Mouse (Mus musculus): ENCODE results near the gene Oxct2a. TPM values are rescaled to one million over a fixed set of nuclear protein-coding genes. Genes with fewer than 3 reads are reported as not detected.

Gene Oxct2a
- polyA plus RNA-seq (2016; fragmentation: Nextera tagmentation; extraction: Ambion mirVana), result not detected in 2 replicates

DNA sequence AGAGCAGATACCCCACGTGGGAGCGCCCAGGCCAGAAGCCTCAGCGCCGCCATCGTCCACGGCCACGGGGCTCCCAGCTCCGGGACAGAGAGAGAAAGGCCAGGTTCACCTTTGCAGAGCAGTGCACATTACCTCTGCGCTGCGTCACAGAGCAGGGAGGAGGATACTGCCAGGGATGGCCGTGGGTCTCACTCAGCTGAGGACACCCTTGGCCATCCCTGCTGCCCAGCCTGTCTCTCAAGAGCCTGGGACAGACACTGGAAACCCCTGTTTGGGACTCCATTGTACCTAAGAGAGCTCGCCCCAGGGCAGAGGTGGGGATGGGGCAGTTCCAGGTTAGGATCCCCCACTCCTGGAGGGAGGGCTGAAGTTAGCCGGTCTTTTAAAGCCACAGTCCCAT is at the start of gene Oxct2a:
Gene Oxct2a (minus strand): TSS at position 101 of the 400 bp plus-strand sequence.
- no peak within 1 kb of the TSS for H3K9ac ChIP-seq (replicated peaks)
- peak within 1 kb of the TSS; percentile 54 for H3K4me2 ChIP-seq
- no peaks in the 10 kb centered on the region for H3K9me3 ChIP-seq
- H3K4me3 ChIP-seq (replicated peaks), result peak within 1 kb of the TSS; percentile 33
- 15% methylated on average over 13 of the region's 13 CpGs for WGBS
- H3K27me3 ChIP-seq, result peaks cover 30% of the 10 kb centered on the region
- H3K4me1 ChIP-seq (replicated peaks), result peaks cover 4% of the 10 kb centered on the region
- no peaks in the 10 kb centered on the region for H3K36me3 ChIP-seq
- no peak for ATAC-seq (ENCODE audit: insufficient number of reproducible peaks, insufficient read depth, low FRiP score, low TSS enrichment, low read depth)
- H3K27ac ChIP-seq, result no peak within 1 kb of the TSS

DNA sequence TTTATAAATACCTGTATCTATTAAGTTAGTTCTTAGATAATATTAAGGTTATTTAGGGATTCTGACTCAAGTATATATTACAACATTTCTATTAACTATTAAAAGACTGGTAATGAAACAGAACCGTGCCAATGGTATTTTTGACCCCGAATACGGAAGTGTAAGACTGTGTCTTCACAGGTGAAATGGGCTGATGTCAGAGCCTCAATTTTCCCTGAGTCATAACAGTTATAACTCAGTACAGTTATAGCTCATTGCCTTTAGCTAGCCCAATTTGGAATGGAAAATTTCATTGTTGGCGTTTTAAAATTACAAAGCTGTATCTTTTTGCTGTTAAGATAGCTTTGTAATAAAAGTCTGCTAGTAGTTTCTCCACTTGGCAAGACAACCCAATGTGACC is 40.1 kb upstream of the Oxct2a start:
- no peak for ATAC-seq (ENCODE audit: insufficient number of reproducible peaks, insufficient read depth, low FRiP score, low TSS enrichment, low read depth)
- no peaks in the 10 kb centered on the region for H3K9me3 ChIP-seq
- no peak overlapping the region for H3K4me3 ChIP-seq (replicated peaks)
- H3K4me2 ChIP-seq, result no peak overlapping the region
- no peaks in the 10 kb centered on the region for H3K27me3 ChIP-seq
- no peaks in the 10 kb centered on the region for H3K4me1 ChIP-seq (replicated peaks)
- no peak overlapping the region for H3K27ac ChIP-seq
- 97% methylated on average over 4 of the region's 4 CpGs for WGBS
- H3K9ac ChIP-seq (replicated peaks), result no peak overlapping the region
- peaks cover 91% of the 10 kb centered on the region for H3K36me3 ChIP-seq

DNA sequence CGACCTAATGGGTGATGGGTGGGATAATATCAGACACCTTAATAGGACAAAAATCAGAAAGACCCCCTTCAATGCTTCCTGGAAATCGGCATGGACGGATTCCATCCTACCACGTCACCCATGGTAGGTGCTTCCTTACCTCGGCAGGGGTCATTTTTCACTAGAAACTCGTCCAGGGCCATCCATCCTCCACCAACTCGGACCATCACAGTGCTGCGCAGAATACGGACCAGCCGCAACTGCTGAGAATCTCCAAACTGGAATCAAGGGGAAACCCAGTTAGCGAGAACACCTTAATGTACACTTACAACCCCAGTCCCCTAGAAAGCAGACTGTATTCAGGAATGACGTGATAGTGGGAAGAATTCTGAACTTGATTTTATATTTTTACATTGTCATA is 37.3 kb upstream of the Oxct2a start:
- H3K9me3 ChIP-seq, result no peaks in the 10 kb centered on the region
- no peak overlapping the region for H3K27ac ChIP-seq
- H3K36me3 ChIP-seq, result peaks cover 88% of the 10 kb centered on the region
- 94% methylated on average over 12 of the region's 12 CpGs for WGBS
- ATAC-seq (ENCODE audit: insufficient number of reproducible peaks, insufficient read depth, low FRiP score, low TSS enrichment, low read depth), result no peak
- no peak overlapping the region for H3K4me3 ChIP-seq (replicated peaks)
- no peak overlapping the region for H3K9ac ChIP-seq (replicated peaks)
- H3K27me3 ChIP-seq, result no peaks in the 10 kb centered on the region
- H3K4me2 ChIP-seq, result no peak overlapping the region
- H3K4me1 ChIP-seq (replicated peaks), result no peaks in the 10 kb centered on the region

DNA sequence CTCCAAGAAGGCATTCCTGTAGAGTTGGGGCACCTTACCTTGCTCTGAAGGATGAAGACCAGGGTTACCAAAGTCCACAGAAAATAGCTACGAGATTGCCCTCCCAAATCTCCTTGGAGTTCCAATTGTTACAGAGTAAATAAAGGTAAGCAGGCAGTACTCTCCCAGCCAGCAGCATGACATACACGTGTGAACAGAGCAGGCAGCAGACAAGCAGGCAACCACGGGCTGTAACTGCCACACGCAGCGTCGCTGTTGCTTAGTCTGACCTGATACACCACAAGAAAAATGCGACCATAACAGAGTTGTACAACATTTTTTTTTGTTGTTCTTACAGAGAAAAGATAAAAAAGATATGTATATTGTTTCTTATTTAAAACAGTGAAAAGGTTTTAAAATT is 35.2 kb upstream of the Oxct2a start:
- Histone ChIP-seq H3K4me1 (replicated peaks) (no peaks in the 10 kb centered on the region), H3K9ac (replicated peaks) (no peak overlapping the region), H3K27me3 (no peaks in the 10 kb centered on the region), H3K36me3 (peaks cover 89% of the 10 kb centered on the region), H3K27ac (no peak overlapping the region), H3K9me3 (no peaks in the 10 kb centered on the region), H3K4me2 (no peak overlapping the region), H3K4me3 (replicated peaks) (no peak overlapping the region)
- WGBS, result 93% methylated on average over 7 of the region's 7 CpGs
- ATAC-seq (ENCODE audit: insufficient number of reproducible peaks, insufficient read depth, low FRiP score, low TSS enrichment, low read depth), result no peak

GRCm38 (mm10) chr4:123355941-123356340 is 32.5 kb upstream of the Oxct2a start:
- H3K36me3 ChIP-seq, result peaks cover 90% of the 10 kb centered on the region
- no peak overlapping the region for H3K27ac ChIP-seq
- H3K4me3 ChIP-seq (replicated peaks), result no peak overlapping the region
- no peak overlapping the region for H3K4me2 ChIP-seq
- no peaks in the 10 kb centered on the region for H3K27me3 ChIP-seq
- 91% methylated on average over 8 of the region's 8 CpGs for WGBS
- no peaks in the 10 kb centered on the region for H3K4me1 ChIP-seq (replicated peaks)
- H3K9me3 ChIP-seq, result no peaks in the 10 kb centered on the region
- ATAC-seq (ENCODE audit: insufficient number of reproducible peaks, insufficient read depth, low FRiP score, low TSS enrichment, low read depth), result no peak
- H3K9ac ChIP-seq (replicated peaks), result no peak overlapping the region

- WGBS, result 86% methylated on average over 10 of the region's 10 CpGs
- Histone ChIP-seq H3K9ac (replicated peaks) (no peak overlapping the region), H3K27me3 (no peaks in the 10 kb centered on the region), H3K9me3 (no peaks in the 10 kb centered on the region), H3K4me3 (replicated peaks) (no peak overlapping the region), H3K4me2 (no peak overlapping the region), H3K36me3 (peaks cover 94% of the 10 kb centered on the region), H3K27ac (no peak overlapping the region; the same call in 1 of the 2 replicates), H3K4me1 (replicated peaks) (no peaks in the 10 kb centered on the region)
- ATAC-seq (ENCODE audit: insufficient number of reproducible peaks, insufficient read depth, low FRiP score, low TSS enrichment, low read depth), result no peak
Observed at GRCm38 (mm10) chr4:123353271-123353877, 29.9 kb upstream of the Oxct2a start.

DNA sequence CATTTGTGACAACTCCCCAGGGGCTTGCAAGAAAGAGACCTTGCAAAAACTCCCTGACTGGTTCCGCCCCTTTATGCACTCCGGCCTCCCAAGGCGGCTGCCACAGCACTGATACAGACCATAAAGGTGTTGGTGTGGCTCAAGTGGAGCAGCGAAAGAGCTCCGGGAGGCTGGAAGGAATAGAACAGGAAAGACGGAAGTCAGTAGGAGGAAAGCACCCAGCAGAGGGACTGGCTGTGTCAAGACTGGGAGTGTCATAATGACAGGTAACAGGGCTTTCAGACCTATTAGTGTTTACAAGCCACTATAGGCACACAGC is 20.0 kb upstream of the Oxct2a start:
- H3K4me1 ChIP-seq (replicated peaks), result peaks cover 15% of the 10 kb centered on the region
- H3K4me3 ChIP-seq (replicated peaks), result peak overlapping the region; percentile 53
- H3K27ac ChIP-seq, result no peak overlapping the region
- peak overlapping the region; percentile 45; the same call in 1 of the 2 replicates for H3K9ac ChIP-seq (replicated peaks)
- H3K4me2 ChIP-seq, result peak overlapping the region; percentile 88
- H3K27me3 ChIP-seq, result peaks cover 55% of the 10 kb centered on the region
- 4% methylated on average over 6 of the region's 6 CpGs for WGBS
- no peak for ATAC-seq (ENCODE audit: insufficient number of reproducible peaks, insufficient read depth, low FRiP score, low TSS enrichment, low read depth)
- no peaks in the 10 kb centered on the region for H3K9me3 ChIP-seq
- H3K36me3 ChIP-seq, result peaks cover 3% of the 10 kb centered on the region; the same call in 1 of the 2 replicates

DNA sequence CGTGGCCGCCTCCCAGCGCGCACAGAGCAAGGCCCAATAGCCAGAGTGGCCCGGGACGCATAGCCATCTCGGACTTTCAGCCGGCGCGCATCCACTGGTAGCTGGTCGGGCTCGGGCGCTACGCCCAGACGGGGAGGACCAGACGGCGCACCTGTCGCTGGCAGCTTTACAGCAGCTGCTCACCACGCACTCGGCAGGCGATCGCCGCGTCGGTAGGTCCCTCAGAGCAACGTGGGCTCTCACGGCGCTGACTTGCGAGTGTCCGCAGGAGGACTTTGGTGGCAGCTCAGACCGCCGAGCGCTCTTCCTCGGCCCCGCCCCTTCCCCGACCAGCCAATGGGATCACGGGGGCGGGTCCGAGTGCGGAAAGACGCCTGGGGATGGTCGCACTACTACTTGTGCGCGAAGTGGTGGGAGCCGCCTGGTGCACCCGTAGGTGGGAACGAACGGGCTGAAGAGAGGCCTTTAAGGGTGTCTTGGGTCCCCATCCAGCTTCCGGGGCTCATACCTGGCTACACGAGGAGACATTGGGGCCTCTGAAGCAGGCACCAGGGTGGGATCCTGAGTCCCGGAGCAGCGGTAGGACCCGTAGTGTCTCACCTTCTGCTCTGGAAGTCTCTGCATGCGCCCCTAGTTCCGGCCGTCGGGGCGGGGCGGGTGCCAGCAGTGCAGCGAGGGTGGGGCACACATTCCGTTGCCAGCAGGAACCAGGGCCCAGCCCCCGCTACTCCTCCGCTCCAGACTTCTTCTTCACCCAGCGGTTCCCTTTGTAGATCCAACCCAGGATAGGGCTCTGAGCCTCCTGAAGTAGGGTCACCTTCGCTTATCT is 19.4 kb upstream of the Oxct2a start, which contains the start of gene Bmp8a:
Gene Bmp8a (minus strand): TSS at position 611 of the 829 bp plus-strand sequence.
- peak; percentile 68 for ATAC-seq (ENCODE audit: insufficient number of reproducible peaks, insufficient read depth, low FRiP score, low TSS enrichment, low read depth)
- H3K27me3 ChIP-seq, result peaks cover 58% of the 10 kb centered on the region
- no peak within 1 kb of the TSS for H3K27ac ChIP-seq
- WGBS, result under 1% methylated on average over 65 of the region's 65 CpGs
- peaks cover 15% of the 10 kb centered on the region for H3K4me1 ChIP-seq (replicated peaks)
- H3K9me3 ChIP-seq, result no peaks in the 10 kb centered on the region
- no peaks in the 10 kb centered on the region; the same call in 1 of the 2 replicates for H3K36me3 ChIP-seq
- peak within 1 kb of the TSS; percentile 53 for H3K4me3 ChIP-seq (replicated peaks)
- peak within 1 kb of the TSS; percentile 88 for H3K4me2 ChIP-seq
- H3K9ac ChIP-seq (replicated peaks), result peak within 1 kb of the TSS; percentile 45

DNA sequence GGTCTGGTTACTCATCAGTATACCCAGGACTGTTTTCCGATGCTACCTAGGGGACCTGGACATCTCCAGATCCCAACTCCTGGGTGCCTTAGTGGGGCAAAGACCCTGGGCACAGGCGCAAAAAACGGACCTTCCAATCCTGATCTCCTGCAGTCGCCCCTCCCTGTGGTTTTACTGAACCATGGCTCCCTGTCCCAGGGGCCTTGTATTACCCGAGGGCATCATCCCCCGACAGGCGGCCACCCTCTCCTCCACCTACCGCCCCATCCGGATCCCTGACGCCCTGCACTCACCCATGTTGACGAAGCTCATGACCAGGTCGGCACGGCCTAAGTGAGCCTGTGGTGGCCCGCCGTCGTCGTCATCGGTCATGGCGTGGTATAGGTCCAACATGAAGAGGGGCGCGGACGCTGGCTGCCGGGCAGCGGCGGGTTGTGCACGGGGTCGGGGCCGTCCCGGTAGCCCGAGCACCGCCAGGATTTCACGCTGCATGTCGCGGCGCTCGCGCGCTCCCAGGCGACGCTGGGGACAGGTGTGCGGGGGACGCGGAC is 18.7 kb upstream of the Oxct2a start:
- Histone ChIP-seq H3K27me3 (peaks cover 61% of the 10 kb centered on the region), H3K9ac (replicated peaks) (peak overlapping the region; percentile 14; the same call in 1 of the 2 replicates), H3K36me3 (no peaks in the 10 kb centered on the region), H3K4me2 (peak overlapping the region; percentile 88), H3K9me3 (no peaks in the 10 kb centered on the region), H3K4me3 (replicated peaks) (peak overlapping the region; percentile 53), H3K27ac (no peak overlapping the region), H3K4me1 (replicated peaks) (peaks cover 15% of the 10 kb centered on the region)
- 3% methylated on average over 43 of the region's 43 CpGs for WGBS
- peak; percentile 16; the same call in 1 of the 2 replicates for ATAC-seq (ENCODE audit: insufficient number of reproducible peaks, insufficient read depth, low FRiP score, low TSS enrichment, low read depth)

GRCm38 (mm10) chr4:123340232-123340631 is 16.8 kb upstream of the Oxct2a start:
- H3K4me1 ChIP-seq (replicated peaks), result peaks cover 22% of the 10 kb centered on the region
- no peak overlapping the region for H3K27ac ChIP-seq
- H3K27me3 ChIP-seq, result peaks cover 72% of the 10 kb centered on the region
- H3K9me3 ChIP-seq, result no peaks in the 10 kb centered on the region
- H3K9ac ChIP-seq (replicated peaks), result no peak overlapping the region
- no peak overlapping the region for H3K4me3 ChIP-seq (replicated peaks)
- ATAC-seq (ENCODE audit: insufficient number of reproducible peaks, insufficient read depth, low FRiP score, low TSS enrichment, low read depth), result no peak
- WGBS, result 69% methylated on average over 5 of the region's 5 CpGs
- H3K36me3 ChIP-seq, result no peaks in the 10 kb centered on the region
- H3K4me2 ChIP-seq, result no peak overlapping the region

DNA sequence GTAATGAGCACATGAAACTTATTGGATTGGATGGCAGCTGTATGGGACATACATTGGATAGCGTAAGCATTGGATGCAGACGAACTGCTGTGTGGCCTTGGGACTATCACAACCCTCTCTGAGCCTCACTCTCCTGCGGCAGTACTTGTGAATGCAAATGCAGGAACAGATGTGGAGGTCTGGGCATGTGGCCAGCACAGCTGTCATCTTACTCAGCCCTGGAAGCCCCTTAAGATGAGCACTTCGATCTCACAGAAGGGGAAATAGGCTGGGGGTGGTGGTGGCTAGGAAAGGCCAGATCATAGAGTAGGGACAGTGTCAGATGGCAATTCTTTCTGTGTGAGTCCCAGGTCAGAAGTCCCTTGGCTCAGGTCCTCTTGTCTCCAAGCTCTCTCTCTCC is 14.3 kb upstream of the Oxct2a start:
- Histone ChIP-seq H3K4me3 (replicated peaks) (no peak overlapping the region), H3K27ac (no peak overlapping the region), H3K4me1 (replicated peaks) (peaks cover 17% of the 10 kb centered on the region), H3K36me3 (no peaks in the 10 kb centered on the region), H3K4me2 (no peak overlapping the region), H3K9me3 (peaks cover 4% of the 10 kb centered on the region; the same call in 1 of the 2 replicates), H3K27me3 (peaks cover 51% of the 10 kb centered on the region), H3K9ac (replicated peaks) (no peak overlapping the region)
- WGBS, result 71% methylated on average over 4 of the region's 4 CpGs
- ATAC-seq (ENCODE audit: insufficient number of reproducible peaks, insufficient read depth, low FRiP score, low TSS enrichment, low read depth), result no peak

Measured in limb, embryonic 12.5 days (tissue).